Comparison of ENCODE assay signal across 8 mouse cellular contexts in the genomic region with DNA sequence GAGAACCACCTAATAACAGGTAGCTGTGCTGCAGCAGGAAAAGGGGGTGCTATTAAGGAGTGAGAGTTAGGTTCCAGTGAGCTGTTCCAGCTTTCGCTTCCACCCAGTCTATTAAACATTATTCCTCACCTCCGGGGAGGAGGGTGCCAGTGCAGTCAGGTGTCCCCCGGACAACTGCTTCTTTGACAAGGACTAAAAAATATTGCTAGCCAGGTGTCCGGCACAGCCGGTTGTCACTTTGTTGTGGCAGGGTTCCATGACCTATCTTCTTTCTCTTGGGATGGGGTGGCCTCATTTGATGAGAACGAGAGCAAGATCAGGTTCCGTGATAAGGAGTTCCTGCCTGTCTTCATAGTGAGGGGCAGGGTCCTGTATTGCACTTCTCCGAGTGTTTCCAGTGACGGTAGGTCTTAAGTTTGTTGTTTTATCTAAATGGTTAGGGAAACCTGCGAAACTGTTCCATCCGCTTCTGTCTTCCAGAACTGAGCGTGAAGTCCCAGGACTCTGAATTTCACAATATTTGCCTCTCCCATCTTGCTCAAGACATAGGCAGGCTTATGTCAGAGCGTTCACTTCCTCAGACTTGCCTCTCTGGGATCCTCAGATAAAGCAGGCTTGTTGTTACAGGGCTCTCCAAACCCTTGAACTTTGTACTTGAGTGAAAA. TPM values are rescaled to one million over a fixed set of nuclear protein-coding genes. Genes with fewer than 3 reads are reported as not detected.
DNase-seq lines count a peak whose midpoint lies in the region; ATAC-seq and TF ChIP-seq lines count a peak whose summit lies in the region.

No protein-coding gene starts in this region.

- TF ChIP-seq EP300 in liver, embryonic 14.5 days (IDR thresholded peaks at IDR 0.05; ENCODE audit: low read depth) = 0 out of 2 replicates have a peak, but pooled peaks have one; percentile 15

- WGBS in hindbrain, embryonic 13.5 days = 74% methylated on average over 13 of the region's 13 CpGs
- 9% methylated on average over 13 of the region's 13 CpGs for WGBS in liver, embryonic 14.5 days (ENCODE audit: insufficient replicate concordance)
- WGBS in neural tube, embryonic 12.5 days = 66% methylated on average over 13 of the region's 13 CpGs

- peak overlapping the region; percentile 73 for H3K4me3 ChIP-seq in hindbrain, embryonic 13.5 days
- peak overlapping the region; percentile 95 to 99 for H3K4me3 ChIP-seq in liver, embryonic 14.5 days (ENCODE audit: insufficient read depth in 1 of 2, low read depth in 2 of 2, low read length in 2 of 2)
- peak overlapping the region; percentile 69 for H3K4me3 ChIP-seq in neural tube, embryonic 12.5 days

- ATAC-seq in erythroid progenitor cell, adult 5-6 weeks (replicated peaks; ENCODE audit: low FRiP score, poor library complexity, severe bottlenecking) = peak; percentile 44
- no peak for ATAC-seq in hindbrain, embryonic 13.5 days (ENCODE audit: low FRiP score)
- ATAC-seq in liver, embryonic 14.5 days (ENCODE audit: insufficient read depth) = peak; percentile 44
- ATAC-seq in neural tube, embryonic 12.5 days (ENCODE audit: low FRiP score, low read depth) = no peak; the same call in 1 of the 2 replicates

- no peaks in the 10 kb centered on the region for H3K9me3 ChIP-seq in hindbrain, embryonic 13.5 days
- H3K9me3 ChIP-seq in liver, embryonic 14.5 days (ENCODE audit: control insufficient read depth, low read length) = no peaks in the 10 kb centered on the region
- no peaks in the 10 kb centered on the region for H3K9me3 ChIP-seq in neural tube, embryonic 12.5 days

- H3K36me3 ChIP-seq in hindbrain, embryonic 13.5 days = peaks cover 8% of the 10 kb centered on the region; the same call in 1 of the 2 replicates
- peaks cover 13% of the 10 kb centered on the region for H3K36me3 ChIP-seq in liver, embryonic 14.5 days (replicated peaks; ENCODE audit: control insufficient read depth, insufficient read depth, low read depth)
- no peaks in the 10 kb centered on the region for H3K36me3 ChIP-seq in neural tube, embryonic 12.5 days

- peak overlapping the region; percentile 90 for H3K9ac ChIP-seq in hindbrain, embryonic 13.5 days
- H3K9ac ChIP-seq in liver, embryonic 14.5 days (replicated peaks) = peak overlapping the region; percentile 99
- H3K9ac ChIP-seq in neural tube, embryonic 12.5 days = peak overlapping the region; percentile 83

- H3K4me1 ChIP-seq in hindbrain, embryonic 13.5 days (replicated peaks) = peaks cover 34% of the 10 kb centered on the region
- H3K4me1 ChIP-seq in liver, embryonic 14.5 days (replicated peaks; ENCODE audit: control insufficient read depth in 2 of 2, insufficient read depth in 2 of 2, low read length in 1 of 2) = peaks cover 32 to 42% of the 10 kb centered on the region in 2 experiments
- peaks cover 7% of the 10 kb centered on the region; the same call in 1 of the 2 replicates for H3K4me1 ChIP-seq in neural tube, embryonic 12.5 days

- no peak for TF ChIP-seq CTCF in liver, embryonic 14.5 days (IDR thresholded peaks at IDR 0.05; ENCODE audit: low read depth)

- peak; percentile 42 for DNase-seq in adrenal gland, adult 2 months
- DNase-seq in adrenal gland, postnatal 25 days = no peak
- peak; percentile 14 for DNase-seq in MN1 (ENCODE audit: low spot score)
- DNase-seq in liver, embryonic 14.5 days (ENCODE audit: low read depth in 3 of 3, low spot score in 3 of 3) = peak in 2 of 3 experiments; percentile 43 to 60
- no peak for DNase-seq in natural killer cell, adult 2 months (ENCODE audit: low spot score in 2 of 2)

- H3K27me3 ChIP-seq in hindbrain, embryonic 13.5 days = no peaks in the 10 kb centered on the region
- H3K27me3 ChIP-seq in liver, embryonic 14.5 days (ENCODE audit: control insufficient read depth, insufficient read depth, low read length) = no peaks in the 10 kb centered on the region
- no peaks in the 10 kb centered on the region for H3K27me3 ChIP-seq in neural tube, embryonic 12.5 days (replicated peaks)

- H3K4me2 ChIP-seq in hindbrain, embryonic 13.5 days = peak overlapping the region; percentile 82
- peak overlapping the region; percentile 83 for H3K4me2 ChIP-seq in liver, embryonic 14.5 days (ENCODE audit: low read depth)
- peak overlapping the region; percentile 94 for H3K4me2 ChIP-seq in neural tube, embryonic 12.5 days (replicated peaks)

- H3K27ac ChIP-seq in hindbrain, embryonic 13.5 days = no peak overlapping the region
- peak overlapping the region; percentile 92 for H3K27ac ChIP-seq in liver, embryonic 14.5 days
- H3K27ac ChIP-seq in neural tube, embryonic 12.5 days = no peak overlapping the region

RNA-seq across cellular contexts. Expression of gene Mocs1, which starts 0.7 kb away (rescaled TPM):
- 10 to 100 TPM; 36.2 to 55.3 TPM for total RNA-seq in adrenal gland, adult 2 months (2021)
- 39.5 and 42.7 TPM in 2 replicates for polyA plus RNA-seq in adrenal gland, adult 2 months (2012; rRNA removed)
- 30.0 and 52.2 TPM in 2 replicates for total RNA-seq in adrenal gland, postnatal 25 days (2021)
- 131 and 136 TPM in 2 replicates for total RNA-seq in erythroid progenitor cell, adult 5-6 weeks (2015; ENCODE audit: low replicate concordance)
- total RNA-seq in erythroid progenitor cell, adult 5-6 weeks (2017; ENCODE audit: low replicate concordance) = 39.0 and 42.9 TPM in 2 replicates
- 3.5 and 4.2 TPM in 2 replicates for polyA plus RNA-seq in hindbrain, embryonic 13.5 days (2015; fragmentation: Nextera tagmentation; extraction: Ambion mirVana)
- polyA plus RNA-seq in liver, embryonic 14.5 days (2012; rRNA removed) = 16.2 and 17.4 TPM in 2 replicates
- 8.0 and 10.3 TPM in 2 replicates for polyA plus RNA-seq in liver, embryonic 14.5 days (2014; fragmentation: Nextera tagmentation; extraction: Ambion mirVana)
- 3.2 and 4.4 TPM in 2 replicates for polyA plus RNA-seq in neural tube, embryonic 12.5 days (2016; fragmentation: Nextera tagmentation; extraction: Ambion mirVana)

Comparison
In these comparisons a context has a peak if more than half of its experiments do, and no peak if none do; other contexts are left out.
1. DNase-seq: peak in adrenal gland, adult 2 months (single experiment), MN1 (single experiment) and liver, embryonic 14.5 days (2 of 3); none in adrenal gland, postnatal 25 days (single experiment) and natural killer cell, adult 2 months (0 of 2).
2. ATAC-seq: peak in erythroid progenitor cell, adult 5-6 weeks (single experiment) and liver, embryonic 14.5 days (single experiment); none in hindbrain, embryonic 13.5 days (single experiment) and neural tube, embryonic 12.5 days (single experiment).
3. Peak in every context shown above with its lines, with median percentiles within 50 percentile points of each other: H3K4me2 ChIP-seq, H3K4me3 ChIP-seq and H3K9ac ChIP-seq.